Mouse (Mus musculus) intestine, postnatal 0 days (tissue): ENCODE data around the gene Pappa2. TPM values are rescaled to one million over a fixed set of nuclear protein-coding genes. Genes with fewer than 3 reads are reported as not detected.
A peak's percentile ranks its signal among the peaks of the same experiment; 100 is the strongest.

Source experiments
- ATAC-seq: fragments of 200-750 bp; cut with Nextera tagmentation; 2 replicates; pipeline ENCODE4 v1.8.0; 2017; ENCODE audit warnings: mild to moderate bottlenecking, moderate TSS enrichment, moderate library complexity
- H3K27ac ChIP-seq: fragments of 300-500 bp; sonication (generic); 2 replicates; pipeline ENCODE4 v1.5.1; 2014; ENCODE audit warnings: mild to moderate bottlenecking, low read depth, low read length, moderate library complexity
- H3K27me3 ChIP-seq: fragments of 300-500 bp; sonication (generic); replicated peaks from 2 replicates; pipeline ENCODE4 v1.6.1; 2014; ENCODE audit warnings: low read length, mixed read lengths; ENCODE audit not compliant: control insufficient read depth, insufficient read depth
- H3K36me3 ChIP-seq: fragments of 300-500 bp; sonication (generic); 2 replicates; pipeline ENCODE4 v1.6.1; 2014; ENCODE audit warnings: mild to moderate bottlenecking, moderate library complexity; ENCODE audit not compliant: control insufficient read depth, insufficient read depth
- H3K4me1 ChIP-seq: fragments of 300-500 bp; sonication (generic); replicated peaks from 2 replicates; pipeline ENCODE4 v1.6.1; 2014; ENCODE audit warnings: antibody characterized with exemption, low read length, mixed read lengths; ENCODE audit not compliant: control insufficient read depth, insufficient read depth
- H3K4me2 ChIP-seq: fragments of 300-500 bp; sonication (generic); replicated peaks from 2 replicates; pipeline ENCODE4 v1.6.1; 2014; ENCODE audit warnings: low read depth, mild to moderate bottlenecking, moderate library complexity
- H3K4me3 ChIP-seq: fragments of 300-500 bp; sonication (generic); 2 replicates; pipeline ENCODE4 v1.5.1; 2014; ENCODE audit warnings: low read depth, low read length
- H3K9ac ChIP-seq: fragments of 300-500 bp; sonication (generic); 2 replicates; pipeline ENCODE4 v1.6.1; 2014; ENCODE audit warnings: mild to moderate bottlenecking, low read depth, low read length
- H3K9me3 ChIP-seq: fragments of 300-500 bp; sonication (generic); 2 replicates; pipeline ENCODE4 v1.6.1; 2016; ENCODE audit warnings: mixed run types; ENCODE audit not compliant: control insufficient read depth
- CTCF ChIP-seq: sonication (generic); IDR thresholded peaks from 2 replicates; pipeline ENCODE4 v1.5.1; 2016; ENCODE audit warnings: low read depth, mild to moderate bottlenecking, control low read depth, antibody characterized with exemption, moderate library complexity
- WGBS: fragments of 180-500 bp; shearing (Covaris S2); extraction: QIAGEN DNeasy Blood & Tissue Kit; methylation state at CpG from one replicate; pipeline ENCODE4 v1.1.7; 2014; 5-methylcytosine and 5-hydroxymethylcytosine counted together
- polyA plus RNA-seq: library from polyadenylated mRNA; unstranded; fragments of >200 nt; fragmentation: Nextera tagmentation; extraction: Ambion mirVana; gene quantifications from 2 replicates; pipeline ENCODE4 v1.2.1, GENCODE M21; 2015

The Pappa2 gene
- polyA plus RNA-seq, 1 experiment from 2014 or later: 0.33 TPM

DNA sequence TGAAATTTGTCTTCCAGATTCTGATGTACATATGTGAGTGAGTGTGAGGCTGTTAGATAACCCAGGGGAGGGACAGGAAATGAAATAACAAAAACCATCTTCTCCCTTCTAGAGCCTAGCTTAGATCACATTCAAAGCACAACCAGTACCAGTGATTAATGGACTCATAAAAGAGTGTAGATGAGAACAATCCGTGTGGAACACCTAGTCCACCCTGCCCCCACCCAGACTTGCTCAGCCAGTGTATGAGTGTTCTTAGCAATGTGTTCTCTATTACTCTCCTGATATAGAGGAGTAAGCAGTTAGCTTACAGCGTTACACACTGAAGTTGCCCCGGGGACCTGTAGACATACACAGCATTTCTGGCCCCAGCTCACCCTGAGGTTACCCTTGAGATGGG lies 129.8 kb downstream of the Pappa2 start:
- Histone ChIP-seq H3K4me2 (no peak overlapping the region), H3K27ac (no peak overlapping the region), H3K4me1 (no peaks in the 10 kb centered on the region), H3K9ac (no peak overlapping the region), H3K9me3 (no peaks in the 10 kb centered on the region), H3K36me3 (no peaks in the 10 kb centered on the region), H3K4me3 (no peak overlapping the region), H3K27me3 (no peaks in the 10 kb centered on the region)
- ATAC-seq: no peak
- WGBS: 73% methylated on average over 3 of the region's 3 CpGs
- no peak for TF ChIP-seq CTCF

DNA sequence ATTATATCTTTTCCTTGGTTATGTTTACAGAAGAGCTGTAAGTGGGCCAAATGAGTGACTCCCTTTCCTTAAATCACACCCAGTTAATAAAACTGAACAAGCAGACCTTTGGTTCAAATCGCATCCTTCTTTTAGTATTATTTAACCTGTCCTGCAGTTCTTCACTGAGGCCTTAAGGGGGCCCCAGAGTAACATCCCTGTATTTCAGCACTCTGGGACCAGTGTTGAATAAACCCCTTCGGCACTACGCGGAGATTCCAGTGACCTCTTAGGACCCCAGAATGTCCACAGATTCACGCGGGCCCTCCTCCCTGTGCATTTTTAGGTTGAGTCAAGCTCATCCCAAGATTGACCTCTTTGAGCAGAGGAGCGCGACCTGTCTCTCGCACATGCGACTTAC lies 135.7 kb downstream of the Pappa2 start:
- no peaks in the 10 kb centered on the region for H3K9me3 ChIP-seq
- ATAC-seq: no peak
- TF ChIP-seq CTCF: peak; percentile 52
- H3K4me3 ChIP-seq: no peak overlapping the region
- H3K27me3 ChIP-seq: no peaks in the 10 kb centered on the region
- 67% methylated on average over 10 of the region's 10 CpGs for WGBS
- no peaks in the 10 kb centered on the region for H3K36me3 ChIP-seq
- no peak overlapping the region for H3K9ac ChIP-seq
- H3K4me2 ChIP-seq: no peak overlapping the region
- no peaks in the 10 kb centered on the region for H3K4me1 ChIP-seq
- no peak overlapping the region for H3K27ac ChIP-seq

DNA sequence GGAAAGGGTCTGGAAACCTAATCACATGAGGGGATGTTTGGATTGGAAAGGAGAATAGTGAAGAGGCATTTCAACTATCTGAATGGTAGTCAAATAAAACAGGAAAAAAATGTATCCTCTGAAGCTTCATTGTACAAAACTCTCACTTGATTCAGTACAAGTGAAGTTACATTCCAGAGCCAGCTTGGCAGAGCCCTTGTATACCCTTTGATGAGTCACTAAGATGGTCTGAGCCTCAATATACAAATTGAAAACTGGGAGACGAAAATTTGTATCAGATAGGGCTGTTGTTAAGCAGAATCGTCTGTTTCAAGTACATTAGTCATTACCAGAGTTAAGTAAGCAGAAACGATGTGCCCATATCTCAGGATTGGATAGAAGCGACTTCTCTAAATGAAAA lies 143.1 kb downstream of the Pappa2 start:
- Histone ChIP-seq H3K4me3 (no peak overlapping the region), H3K27ac (no peak overlapping the region), H3K4me1 (no peaks in the 10 kb centered on the region), H3K36me3 (no peaks in the 10 kb centered on the region), H3K9ac (no peak overlapping the region), H3K4me2 (no peak overlapping the region), H3K9me3 (no peaks in the 10 kb centered on the region), H3K27me3 (no peaks in the 10 kb centered on the region)
- no peak for TF ChIP-seq CTCF
- ATAC-seq: no peak
- 72% methylated on average over 4 of the region's 4 CpGs for WGBS

- Histone ChIP-seq H3K4me2 (no peak overlapping the region), H3K4me3 (no peak overlapping the region), H3K4me1 (no peaks in the 10 kb centered on the region), H3K9me3 (no peaks in the 10 kb centered on the region), H3K27ac (no peak overlapping the region), H3K27me3 (no peaks in the 10 kb centered on the region), H3K36me3 (no peaks in the 10 kb centered on the region), H3K9ac (no peak overlapping the region)
- TF ChIP-seq CTCF: no peak
- WGBS: 61% methylated on average over 3 of the region's 3 CpGs
- no peak for ATAC-seq
These were observed 150.1 kb downstream of the Pappa2 start for GRCm38 (mm10) chr1:158830152-158830551.

- no peak for ATAC-seq
- no peak for TF ChIP-seq CTCF
These were observed 152.4 kb downstream of the Pappa2 start for GRCm38 (mm10) chr1:158827931-158828330.

DNA sequence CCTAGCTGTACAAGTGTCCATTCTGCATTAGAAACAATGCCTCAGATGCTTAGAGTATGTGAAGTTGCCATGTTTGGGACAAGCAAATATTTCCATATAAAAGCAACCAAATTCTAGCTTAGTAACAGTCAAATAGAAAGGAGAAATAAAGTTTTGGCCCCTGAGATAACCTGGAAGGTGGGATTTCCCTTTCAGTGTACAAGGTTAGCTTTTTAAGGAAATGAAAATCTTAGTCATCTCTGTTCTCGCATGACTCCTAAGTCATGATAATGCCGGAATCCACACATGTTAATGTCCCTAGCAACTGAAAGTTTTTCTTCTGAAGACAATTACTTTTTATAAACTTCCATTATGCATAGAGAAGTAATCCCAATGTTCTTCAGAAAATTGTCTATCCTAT lies 160.6 kb downstream of the Pappa2 start:
- Histone ChIP-seq H3K27ac (no peak overlapping the region), H3K27me3 (no peaks in the 10 kb centered on the region), H3K9me3 (no peaks in the 10 kb centered on the region), H3K36me3 (no peaks in the 10 kb centered on the region), H3K4me1 (no peaks in the 10 kb centered on the region), H3K9ac (no peak overlapping the region), H3K4me2 (no peak overlapping the region), H3K4me3 (no peak overlapping the region)
- TF ChIP-seq CTCF: no peak
- ATAC-seq: no peak
- 94% methylated on average over 2 of the region's 2 CpGs for WGBS

More at GRCm38 (mm10) chr1:158827931-158828330, 152.4 kb downstream of the Pappa2 start:
- H3K27me3 ChIP-seq: no peaks in the 10 kb centered on the region
- no peaks in the 10 kb centered on the region for H3K36me3 ChIP-seq
- no peak overlapping the region for H3K4me2 ChIP-seq
- no peaks in the 10 kb centered on the region for H3K9me3 ChIP-seq
- H3K27ac ChIP-seq: no peak overlapping the region
- no peak overlapping the region for H3K4me3 ChIP-seq
- no peak overlapping the region for H3K9ac ChIP-seq
- H3K4me1 ChIP-seq: no peaks in the 10 kb centered on the region

DNA sequence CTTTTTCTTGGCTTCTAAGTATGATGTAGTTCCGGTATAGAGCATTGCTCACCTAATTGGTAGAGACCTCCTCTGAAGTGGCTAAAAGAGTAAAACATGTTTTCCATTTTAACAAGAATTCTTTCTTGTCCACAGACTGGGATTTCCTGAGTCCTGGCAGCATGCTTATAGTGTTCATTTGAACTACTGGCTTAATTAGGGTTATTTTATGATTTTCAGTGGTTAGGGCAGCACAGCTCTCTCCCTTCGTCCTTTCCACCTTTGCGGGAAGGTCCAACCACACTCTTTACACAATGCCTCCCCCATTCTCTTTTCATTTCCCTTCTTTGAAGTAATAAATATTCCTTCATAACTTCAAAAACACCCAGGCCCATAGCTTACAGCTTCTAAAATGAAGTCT lies 163.8 kb downstream of the Pappa2 start:
- no peaks in the 10 kb centered on the region for H3K36me3 ChIP-seq
- ATAC-seq: no peak
- no peak overlapping the region for H3K9ac ChIP-seq
- no peak overlapping the region for H3K27ac ChIP-seq
- no peak for TF ChIP-seq CTCF
- no peak overlapping the region for H3K4me2 ChIP-seq
- no peaks in the 10 kb centered on the region for H3K9me3 ChIP-seq
- H3K27me3 ChIP-seq: no peaks in the 10 kb centered on the region
- WGBS: 89% methylated on average over 3 of the region's 3 CpGs
- no peaks in the 10 kb centered on the region for H3K4me1 ChIP-seq
- no peak overlapping the region for H3K4me3 ChIP-seq
